Mouse (Mus musculus): Measurements from ENCODE around the gene Pla2g4d.

GRCm38 (mm10) chr2:120237784-120238183, 51.2 kb downstream of the Pla2g4d start:
- TF ChIP-seq CTCF (IDR thresholded peaks at IDR 0.05; ENCODE audit: low read depth, low read length), result no peak
- no peak for TF ChIP-seq POLR2A (IDR thresholded peaks at IDR 0.05; ENCODE audit: insufficient read depth, low read length)

Measured in ES-Bruce4 (cell line).